Mouse (Mus musculus): Measurements from ENCODE around the gene Fam107b.

The Fam107b gene

GRCm38 (mm10) chr2:3570186-3570585 is at the start of gene Fam107b:
Gene Fam107b, plus strand, starts transcription at chr2:3570488.
- WGBS: 85% methylated on average over 12 of the region's 12 CpGs

- WGBS: 87% methylated on average over 4 of the region's 4 CpGs
Observed at GRCm38 (mm10) chr2:3522558-3522957, 47.7 kb upstream of the Fam107b start.

GRCm38 (mm10) chr2:3526288-3526687 is 44.0 kb upstream of the Fam107b start:
- WGBS: 71% methylated on average over 6 of the region's 6 CpGs

GRCm38 (mm10) chr2:3541307-3542079 is 28.8 kb upstream of the Fam107b start:
- 74% methylated on average over 9 of the region's 9 CpGs for WGBS

- 72% methylated on average over 2 of the region's 2 CpGs for WGBS
Observed at GRCm38 (mm10) chr2:3546055-3546454, 24.2 kb upstream of the Fam107b start.

- WGBS: 2% methylated on average over 4 of the region's 4 CpGs
Observed at GRCm38 (mm10) chr2:3546588-3546987, 23.7 kb upstream of the Fam107b start.

- WGBS: 92% methylated on average over 11 of the region's 11 CpGs
Observed at GRCm38 (mm10) chr2:3570606-3571005, 318 bp downstream of the Fam107b start.

- 90% methylated on average over 7 of the region's 7 CpGs for WGBS
Observed at GRCm38 (mm10) chr2:3573883-3574282, 3.6 kb downstream of the Fam107b start.

- 64% methylated on average over 1 of the region's 1 CpGs for WGBS
Observed at GRCm38 (mm10) chr2:3575140-3575539, 4.9 kb downstream of the Fam107b start.

GRCm38 (mm10) chr2:3576346-3576745 is 6.1 kb downstream of the Fam107b start:
- 91% methylated on average over 1 of the region's 1 CpGs for WGBS

GRCm38 (mm10) chr2:3577216-3577615 is 6.9 kb downstream of the Fam107b start:
- WGBS: 85% methylated on average over 1 of the region's 1 CpGs

GRCm38 (mm10) chr2:3578180-3578902 is 8.1 kb downstream of the Fam107b start:
- WGBS: 84% methylated on average over 8 of the region's 8 CpGs

GRCm38 (mm10) chr2:3579316-3579902 is 9.1 kb downstream of the Fam107b start:
- WGBS: 81% methylated on average over 2 of the region's 2 CpGs

GRCm38 (mm10) chr2:3582830-3583229 is 12.5 kb downstream of the Fam107b start:
- 96% methylated on average over 2 of the region's 2 CpGs for WGBS

- whole genome bisulfite sequencing: 81% methylated on average over 3 of the region's 3 CpGs
Observed at GRCm38 (mm10) chr2:3585231-3585783, 15.0 kb downstream of the Fam107b start.

GRCm38 (mm10) chr2:3590086-3590915 is 20.0 kb downstream of the Fam107b start:
- WGBS: 92% methylated on average over 6 of the region's 6 CpGs

- 98% methylated on average over 1 of the region's 1 CpGs for WGBS
Observed at GRCm38 (mm10) chr2:3590916-3591197, 20.6 kb downstream of the Fam107b start.

GRCm38 (mm10) chr2:3594663-3595318 is 24.5 kb downstream of the Fam107b start:
- WGBS: 69% methylated on average over 2 of the region's 2 CpGs

- 58% methylated on average over 3 of the region's 3 CpGs for WGBS
Observed at GRCm38 (mm10) chr2:3600421-3600820, 30.1 kb downstream of the Fam107b start.

- WGBS: 78% methylated on average over 3 of the region's 3 CpGs
Observed at GRCm38 (mm10) chr2:3602599-3602998, 32.3 kb downstream of the Fam107b start.

- WGBS: 80% methylated on average over 5 of the region's 5 CpGs
Observed at GRCm38 (mm10) chr2:3603181-3603580, 32.9 kb downstream of the Fam107b start.
